Mouse (Mus musculus): ENCODE results near the gene Olfr1277. TPM values are rescaled to one million over a fixed set of nuclear protein-coding genes. Genes with fewer than 3 reads are reported as not detected.

The Olfr1277 gene
- polyA plus RNA-seq (2015; fragmentation: Nextera tagmentation; extraction: Ambion mirVana), result not detected in 2 replicates

DNA sequence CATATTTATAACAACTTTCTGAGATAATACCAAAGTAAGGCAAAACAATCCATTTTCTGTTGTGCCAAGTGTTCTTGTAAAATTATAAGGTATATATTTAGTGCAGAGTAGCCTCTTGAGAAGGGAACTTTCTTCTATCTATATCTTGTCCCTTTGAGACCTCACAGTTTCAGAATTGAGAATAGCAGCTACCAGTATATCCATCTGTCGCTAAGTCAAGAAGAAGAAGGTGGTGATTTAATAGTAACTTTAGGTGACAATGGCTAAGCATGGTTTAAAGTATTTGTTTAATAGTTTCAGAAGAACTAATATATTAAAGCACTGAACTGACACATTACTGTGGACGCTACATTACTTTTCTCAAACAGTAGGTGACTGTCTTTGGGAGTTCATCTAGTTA, at the start of gene Olfr1277:
TSS of gene Olfr1277 (minus strand) at position 101 of the 400 bp plus-strand sequence.
- no peak within 1 kb of the TSS for H3K27ac ChIP-seq
- no peaks in the 10 kb centered on the region for H3K9me3 ChIP-seq
- 78% methylated on average over 2 of the region's 2 CpGs for WGBS
- H3K4me3 ChIP-seq, result no peak within 1 kb of the TSS
- no peaks in the 10 kb centered on the region for H3K36me3 ChIP-seq
- H3K4me1 ChIP-seq, result no peaks in the 10 kb centered on the region
- H3K4me2 ChIP-seq (replicated peaks), result no peak within 1 kb of the TSS
- no peaks in the 10 kb centered on the region for H3K27me3 ChIP-seq
- no peak within 1 kb of the TSS for H3K9ac ChIP-seq
- ATAC-seq (ENCODE audit: low FRiP score, low read depth), result no peak

DNA sequence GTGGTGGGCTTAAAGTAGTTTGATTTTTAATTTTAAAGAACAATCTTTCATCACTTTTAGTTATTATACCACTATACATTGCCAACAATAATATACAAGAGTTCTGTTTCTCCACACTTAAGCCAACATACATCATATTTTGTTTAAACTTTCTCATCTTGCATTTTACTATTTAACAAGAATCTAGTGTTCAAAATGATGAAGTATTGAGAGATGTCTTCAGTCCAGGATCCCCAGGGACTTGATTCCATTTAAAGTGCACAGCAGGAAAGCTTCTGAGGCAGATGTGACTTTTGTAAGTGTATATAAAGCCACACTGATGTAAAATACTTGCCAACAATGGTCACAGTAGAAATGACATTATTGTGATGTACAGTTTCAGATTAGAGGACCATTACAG, 39.8 kb upstream of the Olfr1277 start, which contains the start of gene Olfr1280:
TSS of gene Olfr1280 (plus strand) at position 301 of the 400 bp plus-strand sequence.
- no peak within 1 kb of the TSS for H3K4me2 ChIP-seq (replicated peaks)
- no peak within 1 kb of the TSS for H3K4me3 ChIP-seq
- H3K9me3 ChIP-seq, result no peaks in the 10 kb centered on the region
- H3K36me3 ChIP-seq, result no peaks in the 10 kb centered on the region
- no peak within 1 kb of the TSS for H3K27ac ChIP-seq
- ATAC-seq (ENCODE audit: low FRiP score, low read depth), result no peak
- no peak within 1 kb of the TSS for H3K9ac ChIP-seq
- no peaks in the 10 kb centered on the region for H3K27me3 ChIP-seq
- H3K4me1 ChIP-seq, result no peaks in the 10 kb centered on the region

DNA sequence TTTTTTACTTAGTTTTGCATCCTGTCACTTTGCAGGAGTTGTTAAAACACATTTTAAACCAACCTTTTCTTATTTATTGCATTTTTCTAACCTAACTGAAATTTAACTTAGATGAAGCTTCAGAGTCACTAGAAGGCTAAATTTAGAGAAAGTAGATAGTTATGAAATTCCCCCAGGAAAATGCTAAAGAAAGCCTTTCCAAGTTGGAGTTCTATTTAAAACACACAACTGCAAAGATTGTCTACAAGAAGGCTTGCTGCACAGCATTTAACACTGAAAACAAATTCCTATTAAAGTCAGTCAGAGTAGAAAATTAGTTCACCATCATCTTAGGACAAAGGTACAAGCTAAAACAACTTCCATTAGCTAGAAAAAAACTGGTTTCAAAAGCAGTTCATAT, 26.5 kb upstream of the Olfr1277 start, which contains the start of gene Olfr1279:
TSS of gene Olfr1279 (plus strand) at position 262 of the 400 bp plus-strand sequence.
- ATAC-seq (ENCODE audit: low FRiP score, low read depth), result no peak
- no peaks in the 10 kb centered on the region for H3K27me3 ChIP-seq

DNA sequence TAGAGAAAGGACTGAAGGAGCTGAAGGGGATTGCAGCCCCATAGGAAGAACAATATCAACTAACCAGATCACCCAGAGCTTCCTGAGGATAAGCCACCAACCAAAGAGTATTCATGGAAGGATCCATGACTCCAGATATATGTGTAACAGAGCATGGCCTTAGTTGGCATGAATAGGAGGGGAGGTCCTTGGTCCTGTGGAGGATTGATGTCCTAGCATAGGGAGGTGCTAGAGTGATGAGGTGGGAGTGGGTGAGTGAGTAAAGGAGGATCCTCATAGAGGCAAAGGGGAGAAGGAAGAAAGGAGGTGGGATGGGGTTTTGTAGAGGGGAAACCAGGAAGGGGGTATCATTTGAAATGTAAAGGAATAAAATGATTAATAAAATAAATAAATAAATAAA, 24.6 kb upstream of the Olfr1277 start:
- Histone ChIP-seq H3K36me3 (no peaks in the 10 kb centered on the region), H3K9me3 (no peaks in the 10 kb centered on the region), H3K9ac (no peak overlapping the region), H3K27me3 (no peaks in the 10 kb centered on the region), H3K27ac (no peak overlapping the region), H3K4me1 (no peaks in the 10 kb centered on the region), H3K4me3 (no peak overlapping the region), H3K4me2 (replicated peaks) (no peak overlapping the region)
- ATAC-seq (ENCODE audit: low FRiP score, low read depth), result no peak

More for the DNA sequence above, 26.5 kb upstream of the Olfr1277 start, which contains the start of gene Olfr1279:
- Histone ChIP-seq H3K36me3 (no peaks in the 10 kb centered on the region), H3K9me3 (no peaks in the 10 kb centered on the region), H3K4me1 (no peaks in the 10 kb centered on the region), H3K4me2 (replicated peaks) (no peak within 1 kb of the TSS), H3K4me3 (no peak within 1 kb of the TSS), H3K9ac (no peak within 1 kb of the TSS), H3K27ac (no peak within 1 kb of the TSS)

DNA sequence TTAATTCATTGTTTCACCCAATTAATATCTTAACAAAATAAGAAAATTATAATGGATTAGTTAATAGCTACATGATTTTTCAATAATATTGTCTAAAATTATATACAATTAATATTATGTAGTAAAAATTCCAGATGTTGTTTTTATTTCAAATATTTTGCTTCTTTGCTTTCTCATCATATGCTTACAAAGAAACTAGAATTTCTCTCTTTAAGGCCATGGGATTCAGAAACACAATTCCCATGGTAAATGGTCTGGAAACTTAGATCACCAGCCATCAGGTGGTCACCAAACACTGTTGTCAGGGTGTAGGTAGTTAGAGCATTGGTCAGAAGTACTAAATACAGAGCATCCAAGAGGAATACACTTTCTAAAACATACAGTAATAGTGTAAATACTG, 15.9 kb upstream of the Olfr1277 start, which contains the start of gene Olfr1278:
TSS of gene Olfr1278 (plus strand) at position 301 of the 400 bp plus-strand sequence.
- H3K9me3 ChIP-seq, result no peaks in the 10 kb centered on the region
- H3K27ac ChIP-seq, result no peak within 1 kb of the TSS
- no peak within 1 kb of the TSS for H3K4me2 ChIP-seq (replicated peaks)
- H3K4me3 ChIP-seq, result no peak within 1 kb of the TSS
- no peaks in the 10 kb centered on the region for H3K4me1 ChIP-seq
- H3K36me3 ChIP-seq, result no peaks in the 10 kb centered on the region
- ATAC-seq (ENCODE audit: low FRiP score, low read depth), result no peak
- no peak within 1 kb of the TSS for H3K9ac ChIP-seq
- no peaks in the 10 kb centered on the region for H3K27me3 ChIP-seq

DNA sequence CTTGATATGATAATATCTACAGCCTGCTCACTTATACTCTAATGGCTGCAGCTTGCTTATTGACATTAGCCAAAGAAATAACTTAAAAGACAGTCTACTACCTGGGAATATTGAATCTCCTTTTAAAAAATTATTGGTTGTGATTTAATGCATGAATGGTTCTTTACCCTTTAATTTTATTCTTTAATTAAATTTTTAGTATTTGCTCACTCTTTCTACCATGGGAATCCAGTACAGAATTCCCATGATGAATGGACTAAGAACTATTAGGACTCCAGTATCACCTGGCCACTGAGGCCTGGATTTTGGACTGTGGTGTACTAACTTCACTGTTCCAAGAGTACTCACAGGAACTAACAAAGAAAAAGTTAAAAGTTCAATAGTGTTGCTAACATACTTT, 19.7 kb downstream of the Olfr1277 start, which contains the start of gene Olfr1276:
TSS of gene Olfr1276 (plus strand) at position 301 of the 400 bp plus-strand sequence.
- Histone ChIP-seq H3K4me3 (no peak within 1 kb of the TSS), H3K9me3 (no peaks in the 10 kb centered on the region), H3K36me3 (no peaks in the 10 kb centered on the region), H3K27ac (no peak within 1 kb of the TSS), H3K4me2 (replicated peaks) (no peak within 1 kb of the TSS), H3K4me1 (no peaks in the 10 kb centered on the region), H3K27me3 (no peaks in the 10 kb centered on the region), H3K9ac (no peak within 1 kb of the TSS)
- no peak for ATAC-seq (ENCODE audit: low FRiP score, low read depth)

DNA sequence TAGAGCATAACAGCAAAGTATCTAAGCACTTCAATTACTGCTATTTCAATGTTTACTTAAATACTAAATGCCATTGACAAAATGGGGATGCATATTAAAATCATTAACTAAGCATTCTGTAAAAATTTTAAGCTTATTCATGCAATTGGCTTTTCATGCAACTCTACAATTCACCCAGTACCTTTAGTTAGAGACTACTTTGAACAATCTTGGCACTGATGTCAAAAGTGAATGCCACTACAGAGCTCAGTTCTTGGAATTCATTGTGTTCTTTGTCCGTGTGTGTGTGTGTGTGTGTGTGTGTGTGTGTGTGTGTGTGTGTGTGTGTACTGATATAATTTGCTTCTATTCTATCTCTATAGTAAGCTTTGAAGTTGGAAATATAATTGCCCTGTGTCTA, 38.7 kb downstream of the Olfr1277 start, which contains the start of gene Olfr1275:
TSS of gene Olfr1275 (minus strand) at position 101 of the 400 bp plus-strand sequence.
- H3K36me3 ChIP-seq, result no peaks in the 10 kb centered on the region
- H3K4me3 ChIP-seq, result no peak within 1 kb of the TSS
- H3K4me2 ChIP-seq (replicated peaks), result no peak within 1 kb of the TSS
- H3K4me1 ChIP-seq, result no peaks in the 10 kb centered on the region
- no peaks in the 10 kb centered on the region for H3K27me3 ChIP-seq
- H3K9me3 ChIP-seq, result no peaks in the 10 kb centered on the region
- no peak for ATAC-seq (ENCODE audit: low FRiP score, low read depth)
- 84% methylated on average over 1 of the region's 1 CpGs for WGBS
- no peak within 1 kb of the TSS for H3K9ac ChIP-seq
- H3K27ac ChIP-seq, result no peak within 1 kb of the TSS

DNA sequence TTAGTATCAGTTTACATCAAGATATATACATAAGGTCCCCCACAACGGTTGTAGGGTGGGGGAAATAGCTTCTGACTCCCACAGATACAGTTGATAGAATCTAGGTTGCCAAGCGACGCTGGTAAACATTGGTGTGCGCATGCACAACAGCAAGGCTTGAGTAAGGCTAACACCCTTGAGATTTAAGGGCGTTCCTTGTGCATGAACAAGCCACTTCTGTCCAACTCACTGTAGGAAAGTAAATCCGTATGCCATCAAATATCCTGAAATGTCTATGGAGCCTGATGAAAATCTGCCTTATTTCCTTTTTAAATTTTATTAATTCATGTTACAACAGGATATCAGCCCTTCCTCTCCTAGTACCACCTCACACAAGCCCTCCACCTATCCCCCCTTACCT, 44.4 kb downstream of the Olfr1277 start, which contains the start of gene 4930430A15Rik:
TSS of gene 4930430A15Rik (minus strand) at position 101 of the 400 bp plus-strand sequence.
- WGBS, result 86% methylated on average over 6 of the region's 6 CpGs
- no peak within 1 kb of the TSS for H3K4me2 ChIP-seq (replicated peaks)
- no peaks in the 10 kb centered on the region for H3K9me3 ChIP-seq
- no peaks in the 10 kb centered on the region for H3K4me1 ChIP-seq
- H3K9ac ChIP-seq, result no peak within 1 kb of the TSS
- H3K27ac ChIP-seq, result no peak within 1 kb of the TSS
- H3K36me3 ChIP-seq, result no peaks in the 10 kb centered on the region
- ATAC-seq (ENCODE audit: low FRiP score, low read depth), result no peak
- H3K4me3 ChIP-seq, result no peak within 1 kb of the TSS
- H3K27me3 ChIP-seq, result no peaks in the 10 kb centered on the region

Other genes with a start within 250 kb of the Olfr1277 start
- not detected in 2 replicates for gene Gm13941, start 168.1 kb downstream of the Olfr1277 start, polyA plus RNA-seq (2015; fragmentation: Nextera tagmentation; extraction: Ambion mirVana)
- gene Gm15130, start 121.2 kb downstream of the Olfr1277 start, polyA plus RNA-seq (2015; fragmentation: Nextera tagmentation; extraction: Ambion mirVana), result not detected in 2 replicates
- gene 4930430A15Rik, start 44.5 kb downstream of the Olfr1277 start, polyA plus RNA-seq (2015; fragmentation: Nextera tagmentation; extraction: Ambion mirVana), result not detected in 2 replicates
- not detected in 2 replicates for gene Olfr1275, start 38.8 kb downstream of the Olfr1277 start, polyA plus RNA-seq (2015; fragmentation: Nextera tagmentation; extraction: Ambion mirVana)
- gene Olfr1276, start 19.6 kb downstream of the Olfr1277 start, polyA plus RNA-seq (2015; fragmentation: Nextera tagmentation; extraction: Ambion mirVana), result not detected in 2 replicates
- gene Olfr1278, start 16.0 kb upstream of the Olfr1277 start, polyA plus RNA-seq (2015; fragmentation: Nextera tagmentation; extraction: Ambion mirVana), result not detected in 2 replicates
- not detected in 2 replicates for gene Olfr1279, start 26.5 kb upstream of the Olfr1277 start, polyA plus RNA-seq (2015; fragmentation: Nextera tagmentation; extraction: Ambion mirVana)
- gene Olfr1280, start 39.9 kb upstream of the Olfr1277 start, polyA plus RNA-seq (2015; fragmentation: Nextera tagmentation; extraction: Ambion mirVana), result not detected in 2 replicates
- gene Olfr1281, start 52.4 kb upstream of the Olfr1277 start, polyA plus RNA-seq (2015; fragmentation: Nextera tagmentation; extraction: Ambion mirVana), result not detected in 2 replicates
- gene Olfr1282, start 62.0 kb upstream of the Olfr1277 start, polyA plus RNA-seq (2015; fragmentation: Nextera tagmentation; extraction: Ambion mirVana), result not detected in 2 replicates
- not detected in 2 replicates for gene Olfr1283, start 92.7 kb upstream of the Olfr1277 start, polyA plus RNA-seq (2015; fragmentation: Nextera tagmentation; extraction: Ambion mirVana)
- not detected in 2 replicates for gene Olfr1284, start 101.4 kb upstream of the Olfr1277 start, polyA plus RNA-seq (2015; fragmentation: Nextera tagmentation; extraction: Ambion mirVana)
- gene Olfr1286, start 149.0 kb upstream of the Olfr1277 start, polyA plus RNA-seq (2015; fragmentation: Nextera tagmentation; extraction: Ambion mirVana), result not detected in 2 replicates
- gene Olfr1287, start 175.0 kb upstream of the Olfr1277 start, polyA plus RNA-seq (2015; fragmentation: Nextera tagmentation; extraction: Ambion mirVana), result not detected in 2 replicates
- gene Olfr1288, start 200.0 kb upstream of the Olfr1277 start, polyA plus RNA-seq (2015; fragmentation: Nextera tagmentation; extraction: Ambion mirVana), result not detected in 2 replicates
- gene Olfr1289, start 206.7 kb upstream of the Olfr1277 start, polyA plus RNA-seq (2015; fragmentation: Nextera tagmentation; extraction: Ambion mirVana), result not detected in 2 replicates
- gene Olfr1290, start 219.7 kb upstream of the Olfr1277 start, polyA plus RNA-seq (2015; fragmentation: Nextera tagmentation; extraction: Ambion mirVana), result not detected in 2 replicates
- not detected in 2 replicates for gene Olfr1291-ps1, start 223.1 kb upstream of the Olfr1277 start, polyA plus RNA-seq (2015; fragmentation: Nextera tagmentation; extraction: Ambion mirVana)